Mouse (Mus musculus) heart, embryonic 14.5 days (tissue): Measurements from ENCODE around the gene Nek4. TPM values are rescaled to one million over a fixed set of nuclear protein-coding genes. Genes with fewer than 3 reads are reported as not detected.

Experiments
- ATAC-seq: fragments of 200-750 bp; cut with Nextera tagmentation; 2 replicates; pipeline ENCODE4 v1.8.0; 2017; ENCODE audit warnings: low read depth, moderate TSS enrichment; ENCODE audit not compliant: insufficient number of reproducible peaks, insufficient read depth, low FRiP score
- H3K27ac ChIP-seq, 2 experiments: fragments of 200-500 bp in 1 of 2; fragments of 300-500 bp in 1 of 2; sonication (generic) in 1 of 2; replicated peaks in 1 of 2; 2 replicates each; pipeline ENCODE4 v1.5.1; 2012 to 2014; ENCODE audit warnings: low read depth in 2 of 2, low read length in 2 of 2, control low read depth in 1 of 2, mild to moderate bottlenecking in 1 of 2, mixed read lengths in 1 of 2; ENCODE audit not compliant: control insufficient read depth in 1 of 2, insufficient read depth in 1 of 2
- H3K27me3 ChIP-seq: fragments of 300-500 bp; sonication (generic); 2 replicates; pipeline ENCODE4 v1.6.1; 2014; ENCODE audit warnings: mild to moderate bottlenecking, low read length, control low read depth; ENCODE audit not compliant: control insufficient read depth, insufficient read depth
- H3K36me3 ChIP-seq: fragments of 300-500 bp; sonication (generic); 2 replicates; pipeline ENCODE4 v1.6.1; 2014; ENCODE audit warnings: mild to moderate bottlenecking, control low read depth, low read length, mixed read lengths; ENCODE audit not compliant: control insufficient read depth, insufficient read depth
- H3K4me1 ChIP-seq, 2 experiments: fragments of 200-500 bp in 1 of 2; fragments of 300-500 bp in 1 of 2; sonication (generic) in 1 of 2; 2 replicates each; pipeline ENCODE4 v1.6.1; 2012 to 2014; ENCODE audit warnings: low read length in 2 of 2, control low read depth in 1 of 2, mixed read lengths in 1 of 2; ENCODE audit not compliant: control insufficient read depth in 2 of 2, insufficient read depth in 2 of 2
- H3K4me2 ChIP-seq: fragments of 300-500 bp; sonication (generic); 2 replicates; pipeline ENCODE4 v1.6.1; 2014; ENCODE audit warnings: mild to moderate bottlenecking, low read length
- H3K4me3 ChIP-seq, 2 experiments: fragments of 200-500 bp in 1 of 2; fragments of 300-500 bp in 1 of 2; sonication (generic) in 1 of 2; 2 replicates each; pipeline ENCODE4 v1.5.1; 2012 to 2014; ENCODE audit warnings: low read length in 2 of 2, mild to moderate bottlenecking in 2 of 2, control low read depth in 1 of 2, low read depth in 1 of 2, moderate library complexity in 1 of 2; ENCODE audit not compliant: control insufficient read depth in 1 of 2, insufficient read depth in 1 of 2
- H3K9ac ChIP-seq: fragments of 300-500 bp; sonication (generic); 2 replicates; pipeline ENCODE4 v1.6.1; 2014; ENCODE audit warnings: mild to moderate bottlenecking, low read length
- H3K9me3 ChIP-seq: fragments of 300-500 bp; sonication (generic); 2 replicates; pipeline ENCODE4 v1.6.1; 2016; ENCODE audit warnings: low read length, control low read depth; ENCODE audit not compliant: control insufficient read depth
- WGBS: fragments of 180-500 bp; shearing (Covaris S2); extraction: QIAGEN DNeasy Blood & Tissue Kit; methylation state at CpG from one replicate; pipeline ENCODE4 v1.1.7; 2014; 5-methylcytosine and 5-hydroxymethylcytosine counted together
- polyA plus RNA-seq: library from polyadenylated mRNA; unstranded; fragments of >200 nt; fragmentation: Nextera tagmentation; extraction: Ambion mirVana; gene quantifications from 2 replicates; pipeline ENCODE4 v1.2.1, GENCODE M21; 2014

Gene Nek4
- polyA plus RNA-seq, 1 experiment from 2014 or later = 5.5 TPM

GRCm38 (mm10) chr14:31006779-31007178, 55.6 kb downstream of the Nek4 start:
- Histone ChIP-seq H3K4me2 (no peak overlapping the region), H3K9ac (no peak overlapping the region), H3K27ac (no peak overlapping the region), H3K4me1 (peaks cover 3 to 4% of the 10 kb centered on the region in 2 experiments; a peak in 3 of 4 replicates), H3K9me3 (no peaks in the 10 kb centered on the region), H3K36me3 (peaks cover 56% of the 10 kb centered on the region), H3K27me3 (no peaks in the 10 kb centered on the region), H3K4me3 (no peak overlapping the region)
- ATAC-seq = no peak
- WGBS = 71% methylated on average over 5 of the region's 5 CpGs

- Histone ChIP-seq H3K36me3 (peaks cover 95% of the 10 kb centered on the region), H3K4me3 (no peak overlapping the region), H3K27me3 (no peaks in the 10 kb centered on the region), H3K9me3 (no peaks in the 10 kb centered on the region), H3K4me1 (no peaks in the 10 kb centered on the region), H3K27ac (no peak overlapping the region), H3K4me2 (no peak overlapping the region), H3K9ac (no peak overlapping the region)
- no peak for ATAC-seq
- 92% methylated on average over 3 of the region's 3 CpGs for WGBS
Observed at GRCm38 (mm10) chr14:31011588-31011987, 60.4 kb downstream of the Nek4 start.

DNA sequence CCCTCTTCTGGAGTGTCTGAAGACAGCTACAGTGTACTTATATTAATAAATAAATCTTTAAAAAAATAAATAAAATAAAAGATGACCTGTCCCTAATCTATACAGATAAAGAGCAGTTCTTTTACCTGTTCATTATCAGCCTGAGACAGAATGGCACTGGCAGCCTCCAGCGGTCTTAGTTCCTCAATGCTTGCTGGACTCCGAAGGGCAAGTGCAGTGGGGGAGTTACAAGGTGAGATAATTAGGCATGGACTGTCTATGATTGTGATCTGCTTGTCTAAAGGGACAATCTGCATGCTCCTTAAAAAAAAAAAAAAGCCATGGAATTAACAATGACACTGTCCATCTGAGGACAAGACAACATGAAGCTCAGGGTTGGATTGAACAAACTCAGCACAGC, 62.8 kb downstream of the Nek4 start:
- WGBS = 91% methylated on average over 2 of the region's 2 CpGs
- ATAC-seq = no peak
- H3K4me2 ChIP-seq = no peak overlapping the region
- H3K4me3 ChIP-seq = no peak overlapping the region
- no peak overlapping the region for H3K27ac ChIP-seq
- H3K27me3 ChIP-seq = no peaks in the 10 kb centered on the region
- peaks cover 84% of the 10 kb centered on the region for H3K36me3 ChIP-seq
- H3K4me1 ChIP-seq = peaks cover 4 to 14% of the 10 kb centered on the region in 2 experiments
- no peaks in the 10 kb centered on the region for H3K9me3 ChIP-seq
- no peak overlapping the region for H3K9ac ChIP-seq

DNA sequence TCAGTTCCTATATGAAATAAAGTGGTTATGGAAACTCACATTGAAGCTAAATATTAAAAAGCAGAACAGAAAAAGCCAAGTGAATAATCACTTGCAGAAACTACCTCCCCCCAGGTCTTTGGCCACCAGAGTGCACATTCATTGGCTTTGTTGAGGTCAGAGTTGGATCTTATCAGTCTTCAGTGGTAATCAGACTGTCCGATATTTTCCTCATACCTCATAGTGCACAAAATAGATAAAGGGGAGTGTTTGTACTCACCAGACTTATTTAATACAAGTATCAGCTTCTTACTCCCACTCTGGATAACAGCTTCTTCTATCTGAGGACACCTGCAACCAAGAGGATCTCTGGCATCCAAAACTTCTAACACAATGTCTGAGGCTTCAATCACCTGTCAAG, 64.9 kb downstream of the Nek4 start:
- Histone ChIP-seq H3K27me3 (no peaks in the 10 kb centered on the region), H3K4me2 (no peak overlapping the region), H3K9me3 (no peaks in the 10 kb centered on the region), H3K27ac (no peak overlapping the region), H3K4me3 (no peak overlapping the region), H3K9ac (no peak overlapping the region), H3K36me3 (peaks cover 66% of the 10 kb centered on the region), H3K4me1 (peaks cover 6 to 20% of the 10 kb centered on the region in 2 experiments)
- ATAC-seq = no peak
- WGBS = 63% methylated on average over 1 of the region's 1 CpGs

GRCm38 (mm10) chr14:31017854-31018253, 66.7 kb downstream of the Nek4 start:
- ATAC-seq = no peak
- Histone ChIP-seq H3K4me2 (peak overlapping the region; percentile 76), H3K27me3 (no peaks in the 10 kb centered on the region), H3K27ac (0 out of 4 replicates have a peak overlapping the region, but pooled peaks of 1 of the 2 experiments have one; percentile 46), H3K9ac (peak overlapping the region; percentile 94), H3K36me3 (peaks cover 58% of the 10 kb centered on the region), H3K4me1 (peaks cover 6 to 23% of the 10 kb centered on the region in 2 experiments), H3K4me3 (peak overlapping the region; percentile 65 to 82), H3K9me3 (no peaks in the 10 kb centered on the region)
- WGBS = 0% methylated on average over 2 of the region's 2 CpGs

GRCm38 (mm10) chr14:31018860-31019291, 67.7 kb downstream of the Nek4 start, which contains the start of the genes Pbrm1 and Gnl3:
TSS of gene Pbrm1 (plus strand) at chr14:31019138.
TSS of gene Gnl3 (minus strand) at chr14:31019152.
- ATAC-seq = peak; percentile 95
- H3K4me1 ChIP-seq = peaks cover 6 to 23% of the 10 kb centered on the region in 2 experiments
- WGBS = under 1% methylated on average over 39 of the region's 53 CpGs

DNA sequence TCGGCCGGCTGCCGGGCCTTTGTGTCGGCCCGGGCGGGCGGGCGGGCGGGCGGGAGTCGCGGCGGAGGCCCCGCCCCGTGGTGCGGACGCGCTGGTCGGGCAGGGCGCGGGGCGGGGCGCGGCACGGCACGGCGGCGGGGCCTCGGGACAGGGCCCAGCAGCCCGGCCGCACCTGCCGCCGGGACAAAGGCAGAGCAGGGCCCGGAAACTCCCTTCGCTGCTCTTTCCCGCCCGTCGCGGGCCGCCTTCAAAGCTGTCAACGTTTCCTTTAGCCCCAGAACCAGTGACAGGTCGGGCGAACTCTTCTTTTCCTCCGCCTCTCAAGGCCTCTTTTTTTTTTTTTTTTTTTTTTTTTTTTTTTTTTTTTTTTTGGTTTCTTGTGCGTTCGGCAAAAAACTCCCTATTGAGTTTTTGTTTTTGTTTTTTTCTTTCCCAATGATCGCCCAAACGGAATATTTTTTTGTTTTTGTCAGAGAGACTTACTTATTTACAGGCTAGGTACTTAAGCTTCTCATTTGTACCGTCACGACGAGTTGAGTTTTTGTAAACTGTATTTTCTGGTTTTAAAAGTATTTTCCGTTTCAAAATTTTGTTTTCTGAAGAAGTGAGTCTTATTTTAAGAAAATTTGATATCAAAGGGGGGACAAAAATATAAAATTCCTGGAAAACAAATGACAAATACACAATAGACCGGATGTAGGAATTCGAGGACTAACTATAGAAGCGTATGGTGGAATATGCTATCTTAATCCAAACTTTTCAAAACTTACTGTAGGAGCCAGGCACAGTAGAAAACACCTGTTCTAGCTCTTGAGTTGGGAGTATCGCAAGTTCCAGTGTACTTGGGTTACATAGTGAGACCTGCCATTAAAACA, 68.4 kb downstream of the Nek4 start:
- H3K4me3 ChIP-seq = peak overlapping the region; percentile 65 to 82
- peak overlapping the region; percentile 93 to 97 for H3K27ac ChIP-seq
- H3K27me3 ChIP-seq = no peaks in the 10 kb centered on the region
- H3K4me1 ChIP-seq = peaks cover 6 to 23% of the 10 kb centered on the region in 2 experiments
- peak overlapping the region; percentile 94 for H3K9ac ChIP-seq
- no peaks in the 10 kb centered on the region for H3K9me3 ChIP-seq
- peaks cover 56% of the 10 kb centered on the region for H3K36me3 ChIP-seq
- peak; percentile 93 for ATAC-seq
- H3K4me2 ChIP-seq = peak overlapping the region; percentile 70
- WGBS = 6% methylated on average over 33 of the region's 56 CpGs

More at GRCm38 (mm10) chr14:31018860-31019291, 67.7 kb downstream of the Nek4 start, which contains the start of the genes Pbrm1 and Gnl3:
- H3K4me3 ChIP-seq = peak within 1 kb of the TSS; percentile 65 to 82
- H3K9me3 ChIP-seq = no peaks in the 10 kb centered on the region
- peak within 1 kb of the TSS; percentile 93 to 97 for H3K27ac ChIP-seq
- H3K4me2 ChIP-seq = peak within 1 kb of the TSS; percentile 76
- H3K27me3 ChIP-seq = no peaks in the 10 kb centered on the region
- H3K36me3 ChIP-seq = peaks cover 56% of the 10 kb centered on the region
- peak within 1 kb of the TSS; percentile 94 for H3K9ac ChIP-seq
